Comparison of ENCODE assay signal across 8 mouse cellular contexts in the genomic region with DNA sequence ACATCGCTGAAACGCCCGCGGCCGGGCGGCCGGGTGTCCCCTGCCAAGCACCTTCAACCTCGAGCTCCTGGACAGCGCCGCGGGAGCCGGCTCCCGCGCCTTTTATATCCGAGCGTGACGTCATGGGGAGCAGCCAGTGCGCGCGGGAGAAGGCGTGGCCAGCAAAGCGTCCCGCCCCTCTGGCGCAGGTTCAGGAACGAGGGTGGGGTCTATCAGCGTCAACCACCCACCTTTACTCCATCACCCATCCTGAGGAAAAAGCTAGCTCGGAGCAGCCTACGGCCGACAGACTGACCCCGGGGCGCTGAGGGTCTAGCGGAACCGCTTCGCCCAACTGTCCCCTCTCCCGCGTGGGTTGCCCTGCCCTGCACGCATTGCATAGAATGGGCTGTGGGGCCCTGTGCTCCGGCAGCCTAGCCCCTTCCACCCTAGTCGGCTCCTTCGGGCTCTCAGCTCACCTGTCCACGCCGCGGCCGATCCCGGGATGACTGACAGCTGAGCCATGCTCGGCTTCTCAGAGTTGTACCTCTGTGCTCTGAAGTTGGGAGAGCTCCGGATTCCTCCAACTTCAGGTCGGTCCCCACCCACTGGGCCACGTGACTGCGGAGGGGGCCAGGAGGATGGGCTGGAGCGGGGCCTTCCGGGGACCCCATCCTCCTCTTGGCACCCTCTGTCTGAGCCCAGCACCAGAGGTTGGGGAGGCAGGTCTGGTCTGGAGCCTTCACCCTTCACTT. TPM values are rescaled to one million over a fixed set of nuclear protein-coding genes. Genes with fewer than 3 reads are reported as not detected.
DNase-seq lines count a peak whose midpoint lies in the region; ATAC-seq and TF ChIP-seq lines count a peak whose summit lies in the region.

A gene (minus strand): TSS at position 556 of the 734 bp plus-strand sequence.

- H3K27me3 ChIP-seq in small intestine, adult 2 months (ENCODE audit: control insufficient read depth, insufficient read depth, low read length) = peaks cover 22% of the 10 kb centered on the region

- ATAC-seq in inflammation-experienced regulatory T-cells, adult 6 months = peak; percentile 75
- peak; percentile 85 for ATAC-seq in megakaryocyte progenitor cell, adult 5-6 weeks (replicated peaks; ENCODE audit: poor library complexity)

- peak within 1 kb of the TSS; percentile 54 for H3K4me3 ChIP-seq in small intestine, adult 2 months (ENCODE audit: low read depth, low read length)

- DNase-seq in adrenal gland, postnatal 25 days = peak; percentile 75
- peak; percentile 84 for DNase-seq in embryo, embryonic 10.5 days (ENCODE audit: low spot score)
- peak; percentile 24 for DNase-seq in gastrocnemius, postnatal 25 days
- DNase-seq in left cerebral cortex, postnatal 10 days (ENCODE audit: extremely low spot score in 1 of 2, low spot score in 2 of 2) = peak; percentile 75 to 90
- DNase-seq in MN1 (ENCODE audit: low spot score) = no peak

- no peak for TF ChIP-seq POLR2A in small intestine, adult 2 months (IDR thresholded peaks at IDR 0.05; ENCODE audit: low read depth, low read length)

- TF ChIP-seq CTCF in small intestine, adult 2 months (IDR thresholded peaks at IDR 0.05; ENCODE audit: extremely low read depth, insufficient read length, insufficient replicate concordance, low read depth, low read length) = no peak

- H3K4me1 ChIP-seq in small intestine, adult 2 months (ENCODE audit: control insufficient read depth, insufficient read depth, insufficient read length, low read length) = peaks cover 9% of the 10 kb centered on the region

- H3K36me3 ChIP-seq in small intestine, adult 2 months (ENCODE audit: control insufficient read depth, insufficient read depth, low read length) = no peaks in the 10 kb centered on the region

- no peak within 1 kb of the TSS for H3K27ac ChIP-seq in small intestine, adult 2 months (ENCODE audit: insufficient read depth, low read depth, low read length)

- intact Hi-C loops in left cerebral cortex, postnatal 10 days (cut with DNase I) = no loop called here

- WGBS in small intestine, adult 2 months = 2% methylated on average over 52 of the region's 52 CpGs

RNA-seq across cellular contexts. Expression of the gene that starts here (rescaled TPM):
- total RNA-seq in adrenal gland, postnatal 25 days (2021) = 0.24 and 0.48 TPM in 2 replicates
- under 1 TPM; 0.08 to 0.70 TPM for total RNA-seq in gastrocnemius, postnatal 25 days (2021)
- polyA plus RNA-seq in inflammation-experienced regulatory T-cells, adult 6 months (2017; shearing (Covaris generic)) = under 1 TPM; 0.11 to 0.98 (median 0.74) TPM
- total RNA-seq in left cerebral cortex, postnatal 10 days (2021) = 10 to 100 TPM; 81.7 to 83.3 TPM
- not detected in 2 replicates for total RNA-seq in megakaryocyte progenitor cell, adult 5-6 weeks (2015)
- total RNA-seq in megakaryocyte progenitor cell, adult 5-6 weeks (2017) = 0.04 TPM in 1 of 2 replicates, not detected in the other
- 0.04 and 1.1 TPM in 2 replicates for polyA plus RNA-seq in small intestine, adult 2 months (2012; rRNA removed)

Comparison
In these comparisons a context has a peak if more than half of its experiments do, and no peak if none do; other contexts are left out.
1. RNA of the gene that starts here (total RNA-seq): 81.7 to 83.3 TPM in left cerebral cortex, postnatal 10 days; 0.08 to 0.70 TPM in gastrocnemius, postnatal 25 days, 0.24 to 0.48 TPM in adrenal gland, postnatal 25 days and 0.04 TPM in megakaryocyte progenitor cell, adult 5-6 weeks; every median in the first group is over 10 times any median in the second.
2. Peak in DNase-seq in adrenal gland, postnatal 25 days; RNA of the gene not detected or under 1 TPM.
3. Peak in DNase-seq in gastrocnemius, postnatal 25 days; RNA of the gene not detected or under 1 TPM.
4. Peak in ATAC-seq in inflammation-experienced regulatory T-cells, adult 6 months; RNA of the gene not detected or under 1 TPM.
5. Peak in ATAC-seq in megakaryocyte progenitor cell, adult 5-6 weeks; RNA of the gene not detected or under 1 TPM.